Mouse (Mus musculus) spleen, adult 18-20 months (tissue): ENCODE results near the gene Taar8c.
"Not testable (repeated sequence)": the region's sequence is repeated elsewhere in the genome, so short reads cannot be mapped to it uniquely, and the experiment has no call there.

Source experiments
- DNase-seq, 2 experiments: peaks; one replicate each; pipeline ENCODE4 v3.0.0; 2022; ENCODE audit warnings: mixed read lengths in 2 of 2

Gene Taar8c

GRCm38 (mm10) chr10:24101812-24102211 is at the start of gene Taar8c:
Gene Taar8c (minus strand): TSS chr10:24101912.
- DNase-seq = not testable (repeated sequence)

DNA sequence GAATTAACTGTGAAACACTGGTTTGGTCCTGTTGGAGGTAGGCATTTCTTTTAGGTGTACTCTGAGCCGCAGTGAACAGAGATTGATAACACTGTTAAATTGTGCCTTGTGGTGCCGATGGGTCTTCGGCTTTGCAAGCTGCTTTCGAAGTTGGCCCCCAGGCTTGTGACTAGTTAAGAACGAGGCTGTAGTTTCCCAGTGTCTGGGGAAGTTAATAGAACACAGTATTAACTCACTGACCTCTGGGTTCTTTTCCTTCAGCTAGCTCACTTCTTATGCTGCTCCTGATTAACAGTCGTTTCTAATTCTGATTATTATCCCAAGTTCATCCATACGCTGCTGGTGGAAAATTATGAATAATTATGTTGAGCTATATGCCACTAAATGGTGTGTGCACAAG is 48.4 kb upstream of the Taar8c start:
- no peak for DNase-seq

GRCm38 (mm10) chr10:24149135-24149781 is 47.5 kb upstream of the Taar8c start, which contains the start of gene Stx7:
Gene Stx7 (plus strand): TSS chr10:24149302.
- peak; percentile 93 to 94 for DNase-seq

DNA sequence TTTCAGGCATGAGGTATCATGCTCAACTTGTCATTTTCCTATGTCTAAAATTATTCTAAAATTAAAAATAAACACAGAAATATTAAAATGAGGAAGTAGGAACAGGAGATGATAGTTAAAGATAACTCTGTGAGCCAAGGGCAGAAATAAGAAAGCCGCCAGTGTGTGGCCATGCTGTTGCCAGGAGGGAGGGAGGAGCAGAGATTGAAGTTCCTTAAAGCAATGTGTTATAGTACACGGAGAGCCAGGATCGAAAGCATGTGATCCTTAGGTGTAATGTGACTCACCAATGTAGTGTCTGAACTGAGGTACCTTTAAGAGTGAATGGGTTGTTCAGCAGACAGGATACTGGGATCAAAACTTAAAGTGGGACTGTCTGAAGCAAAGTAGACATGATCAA is 41.0 kb upstream of the Taar8c start:
- DNase-seq = no peak

- no peak for DNase-seq
These were observed 37.0 kb upstream of the Taar8c start for GRCm38 (mm10) chr10:24138623-24139261.

DNA sequence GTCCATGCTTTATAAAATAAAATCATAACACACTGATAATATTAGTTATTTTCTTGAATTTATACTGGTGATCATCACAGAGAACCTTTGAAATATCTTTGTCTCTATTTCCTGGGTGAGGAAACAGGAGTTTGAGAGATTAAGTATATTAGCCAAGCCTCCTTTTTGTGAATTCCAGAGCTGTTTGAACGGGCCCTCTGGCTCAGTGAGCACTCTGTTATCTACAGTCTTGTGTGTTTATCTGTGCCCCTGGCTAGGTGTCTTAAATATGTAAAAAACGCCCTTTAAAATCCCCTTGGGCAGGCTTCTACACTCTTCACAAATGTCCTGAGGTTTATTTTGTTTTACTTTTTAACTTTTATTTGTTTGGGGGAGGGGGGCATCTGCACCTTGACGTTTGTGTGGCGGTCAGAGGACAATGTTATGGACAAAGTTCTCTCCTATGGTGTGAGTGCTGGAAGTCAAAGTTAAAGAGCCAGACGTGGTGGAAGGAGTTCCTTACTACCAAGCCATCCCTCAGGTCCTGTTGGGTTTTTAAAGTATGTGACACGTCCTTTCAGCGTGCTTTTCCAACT is 32.4 kb upstream of the Taar8c start:
- DNase-seq = no peak

GRCm38 (mm10) chr10:24133132-24133531 is 31.4 kb upstream of the Taar8c start:
- no peak for DNase-seq

- DNase-seq = no peak
These were observed 30.6 kb upstream of the Taar8c start for GRCm38 (mm10) chr10:24132273-24132672.

- peak in 1 of 2 experiments; percentile 42 for DNase-seq
These were observed 29.9 kb upstream of the Taar8c start for GRCm38 (mm10) chr10:24131451-24132262.

DNA sequence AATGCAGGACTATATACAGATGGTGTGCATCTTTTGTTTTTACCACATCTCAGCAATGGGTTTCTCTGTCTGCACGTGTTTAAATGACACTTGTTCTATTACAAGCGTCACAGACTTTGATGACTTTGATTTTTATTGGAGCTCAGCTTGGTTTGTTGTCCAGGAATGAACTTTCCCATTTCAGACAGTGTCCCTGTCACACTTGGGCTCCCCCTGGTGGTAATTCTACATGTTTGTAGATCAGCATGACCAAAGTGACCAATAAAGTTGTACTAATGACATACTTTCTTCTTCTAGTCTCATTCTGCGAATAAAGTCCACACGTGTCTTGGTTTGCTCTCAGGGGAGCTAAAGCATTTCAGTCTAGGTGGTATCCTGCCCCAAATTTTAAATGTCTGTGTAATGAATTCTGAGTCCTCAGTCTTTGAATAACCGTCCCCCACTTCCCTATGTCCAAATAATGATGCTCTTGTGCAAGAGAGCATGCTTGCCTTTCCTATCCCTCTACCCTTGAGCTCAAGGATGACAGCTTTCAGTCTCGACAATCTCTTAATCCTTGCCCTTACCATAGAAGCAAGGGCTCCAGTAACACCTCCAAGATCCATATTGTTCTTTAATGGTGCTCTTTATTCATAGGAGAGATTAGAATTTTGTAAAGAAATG is 9.5 kb upstream of the Taar8c start:
- peak in 1 of 2 experiments; percentile 26 for DNase-seq

DNA sequence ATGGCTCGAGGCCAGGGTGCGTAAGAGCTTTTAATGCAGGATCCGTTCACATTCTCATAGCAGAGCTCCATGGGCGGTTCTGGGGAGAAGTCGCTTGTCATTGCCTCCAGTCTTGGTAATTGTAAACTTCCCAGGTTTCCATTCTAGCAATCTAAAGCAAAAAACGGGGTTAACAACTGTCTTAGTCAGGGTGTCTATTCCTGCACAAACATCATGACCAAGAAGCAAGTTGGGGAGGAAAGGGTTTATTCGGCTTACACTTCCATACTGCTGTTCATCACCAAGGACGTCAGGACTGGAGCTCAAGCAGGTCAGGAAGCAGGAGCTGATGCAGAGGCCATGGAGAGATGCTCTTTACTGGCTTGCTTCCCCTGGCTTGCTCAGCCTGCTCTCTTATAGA is 7.7 kb upstream of the Taar8c start, which contains the start of gene Taar9:
TSS of gene Taar9 (minus strand) at position 101 of the 400 bp plus-strand sequence.
- DNase-seq = not testable (repeated sequence)

GRCm38 (mm10) chr10:24108236-24108635 is 6.5 kb upstream of the Taar8c start:
- no peak for DNase-seq

DNA sequence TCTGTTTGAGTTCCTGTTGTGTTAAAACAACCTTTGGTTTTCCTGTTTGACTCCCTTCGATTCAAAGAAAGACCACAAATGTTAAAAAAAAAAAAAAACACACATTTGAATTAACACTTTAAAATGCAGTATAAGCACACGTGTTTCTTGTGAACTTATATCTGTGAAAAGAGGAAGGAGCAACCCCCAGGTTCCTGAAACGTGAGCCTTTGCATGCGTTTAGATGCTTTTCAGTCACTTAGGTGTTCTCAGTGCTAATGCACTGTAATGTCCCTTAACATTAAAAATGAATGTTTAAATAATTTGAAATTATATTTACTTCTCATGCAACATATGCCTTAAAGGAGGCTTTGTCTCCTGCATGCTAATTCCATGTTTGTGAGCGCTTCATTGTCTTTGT is 6.0 kb upstream of the Taar8c start:
- DNase-seq = no peak

DNA sequence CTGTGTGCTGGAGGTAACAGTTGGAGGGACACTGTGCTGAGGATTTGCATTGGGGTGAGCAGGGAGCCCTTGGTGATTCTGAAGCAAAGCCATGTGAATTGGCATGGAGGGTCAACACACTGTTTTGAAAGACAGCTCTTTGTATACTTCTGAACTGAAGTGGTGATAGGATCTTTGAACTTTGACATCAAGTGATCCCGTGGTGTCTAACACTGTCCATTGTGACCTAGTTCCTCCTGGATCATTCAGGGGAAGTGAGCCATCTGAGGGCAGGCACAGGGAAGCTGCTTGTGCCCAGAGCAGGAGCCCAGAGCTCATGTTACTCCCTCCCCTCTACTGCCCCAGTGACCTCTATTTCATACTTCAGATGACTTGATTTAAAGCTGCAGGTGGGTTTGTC is 1.6 kb upstream of the Taar8c start:
- DNase-seq = not testable (repeated sequence)

GRCm38 (mm10) chr10:24097010-24097409 is 4.7 kb downstream of the Taar8c start:
- not testable (repeated sequence) for DNase-seq

GRCm38 (mm10) chr10:24092194-24092593 is 9.5 kb downstream of the Taar8c start, which contains the start of gene Taar8b:
Gene Taar8b (minus strand): TSS chr10:24092294.
- DNase-seq = no peak

GRCm38 (mm10) chr10:24087168-24087567 is 14.5 kb downstream of the Taar8c start:
- DNase-seq = no peak

DNA sequence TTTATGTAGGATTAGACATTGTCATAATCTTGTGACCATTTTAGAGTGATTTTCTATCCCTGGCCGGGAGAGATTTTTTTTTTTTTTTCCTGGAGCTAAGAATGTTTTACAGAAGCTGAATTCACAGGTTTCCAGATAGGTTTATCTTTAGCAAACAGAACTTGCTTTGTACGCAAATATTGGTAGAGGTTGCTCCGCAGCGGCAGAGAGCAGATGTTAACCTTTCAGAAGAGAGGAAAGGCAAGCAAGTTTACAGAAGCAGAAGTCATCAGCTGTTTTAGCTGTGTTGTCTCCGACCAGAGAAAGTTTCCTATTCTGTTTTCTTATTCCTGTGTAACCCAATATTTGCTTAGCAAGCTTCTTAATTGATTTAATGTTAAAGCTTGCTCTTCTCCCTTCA is 15.2 kb downstream of the Taar8c start:
- DNase-seq = no peak

- DNase-seq = no peak
These were observed 15.8 kb downstream of the Taar8c start for GRCm38 (mm10) chr10:24085936-24086335.

DNA sequence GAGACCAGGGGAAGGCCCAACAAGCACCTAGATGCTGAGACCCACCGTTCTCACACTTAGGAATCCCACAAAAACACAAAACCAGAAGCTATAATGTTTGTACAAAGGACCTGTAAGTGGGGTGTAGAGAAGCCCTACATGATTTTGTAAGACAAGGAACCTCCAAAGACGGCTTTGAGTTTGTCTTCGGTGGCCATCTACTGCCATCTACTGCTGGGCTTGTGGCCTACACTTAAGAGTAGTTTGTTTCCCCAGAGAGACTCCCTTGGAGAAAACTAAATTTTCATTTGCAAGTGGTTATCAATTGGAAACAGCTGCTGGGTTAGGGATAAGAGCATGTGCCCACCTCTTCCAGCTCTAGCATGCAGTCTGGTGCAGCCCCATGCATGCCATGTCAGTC is 21.5 kb downstream of the Taar8c start:
- peak in 1 of 2 experiments; percentile 10 for DNase-seq

DNA sequence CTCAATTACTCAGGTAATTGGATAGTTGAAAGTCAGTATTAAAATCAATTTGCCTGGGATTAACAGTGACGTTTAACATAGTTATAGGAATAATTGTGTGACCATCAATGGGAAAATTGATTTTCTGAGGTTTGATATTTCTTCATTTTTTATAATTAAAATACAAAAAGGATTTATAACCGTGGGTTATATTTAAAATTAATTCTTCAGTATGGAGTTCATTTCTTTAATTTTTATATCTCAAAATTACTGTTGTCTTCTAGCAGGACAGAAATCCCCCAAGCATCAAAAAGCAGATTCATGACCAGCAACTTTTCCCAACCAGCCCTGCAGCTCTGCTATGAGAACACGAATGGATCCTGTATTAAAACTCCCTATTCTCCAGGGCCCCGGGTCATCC is 25.5 kb downstream of the Taar8c start, which contains the start of gene Taar8a:
TSS of gene Taar8a (plus strand) at position 301 of the 400 bp plus-strand sequence.
- not testable (repeated sequence) for DNase-seq

GRCm38 (mm10) chr10:24074751-24075150 is 27.0 kb downstream of the Taar8c start:
- not testable (repeated sequence) for DNase-seq
